Mouse (Mus musculus): Measurements from ENCODE around the gene Ocel1.

Gene Ocel1

GRCm38 (mm10) chr8:71403107-71403885 lies 32.2 kb downstream of the Ocel1 start:
- DNase-seq (ENCODE audit: low read depth, low spot score), result no peak

- DNase-seq (ENCODE audit: low read depth, low spot score), result no peak
Observed at GRCm38 (mm10) chr8:71404011-71404410, 32.9 kb downstream of the Ocel1 start.

- DNase-seq (ENCODE audit: low read depth, low spot score), result peak; percentile 25
Observed at GRCm38 (mm10) chr8:71404951-71405351, 33.9 kb downstream of the Ocel1 start.

GRCm38 (mm10) chr8:71405401-71406098 lies 34.5 kb downstream of the Ocel1 start, which contains the start of gene Ankle1:
Gene Ankle1, plus strand, starts transcription at chr8:71406010.
- peak; percentile 93 for DNase-seq (ENCODE audit: low read depth, low spot score)

- DNase-seq (ENCODE audit: low read depth, low spot score), result peak; percentile 54
Observed at GRCm38 (mm10) chr8:71406099-71407015, 35.3 kb downstream of the Ocel1 start.

GRCm38 (mm10) chr8:71407441-71407840 lies 36.3 kb downstream of the Ocel1 start:
- DNase-seq (ENCODE audit: low read depth, low spot score), result no peak

GRCm38 (mm10) chr8:71408231-71408630 lies 37.1 kb downstream of the Ocel1 start:
- DNase-seq (ENCODE audit: low read depth, low spot score), result no peak

- DNase-seq (ENCODE audit: low read depth, low spot score), result no peak
Observed at GRCm38 (mm10) chr8:71411535-71412273, 40.6 kb downstream of the Ocel1 start.

GRCm38 (mm10) chr8:71422121-71422520 lies 51.0 kb downstream of the Ocel1 start:
- DNase-seq (ENCODE audit: low read depth, low spot score), result no peak
